Mouse (Mus musculus) neural tube, embryonic 11.5 days (tissue): ENCODE measurements around the gene Gale. TPM values are rescaled to one million over a fixed set of nuclear protein-coding genes. Genes with fewer than 3 reads are reported as not detected.

Experiments
- ATAC-seq: fragments of 200-750 bp; cut with Nextera tagmentation; 2 replicates; pipeline ENCODE4 v1.8.0; 2017; ENCODE audit warnings: moderate number of reproducible peaks, mild to moderate bottlenecking, moderate TSS enrichment, moderate library complexity; ENCODE audit not compliant: insufficient read depth, low FRiP score, low TSS enrichment
- DNase-seq: peaks from one replicate; pipeline ENCODE4 v3.0.0-alpha.2; 2015; ENCODE audit warnings: low spot score
- H3K27ac ChIP-seq: fragments of 300-500 bp; sonication (generic); 2 replicates; pipeline ENCODE4 v1.5.1; 2014; ENCODE audit warnings: low read depth, mild to moderate bottlenecking, low read length
- H3K27me3 ChIP-seq: fragments of 300-500 bp; sonication (generic); 2 replicates; pipeline ENCODE4 v1.6.1; 2014; ENCODE audit warnings: mild to moderate bottlenecking, low read length, mixed read lengths; ENCODE audit not compliant: control insufficient read depth, insufficient read depth
- H3K36me3 ChIP-seq: fragments of 300-500 bp; sonication (generic); 2 replicates; pipeline ENCODE4 v1.6.1; 2014; ENCODE audit warnings: mild to moderate bottlenecking, low read length, moderate library complexity, mixed read lengths; ENCODE audit not compliant: control insufficient read depth, insufficient read depth
- H3K4me1 ChIP-seq: fragments of 300-500 bp; sonication (generic); 2 replicates; pipeline ENCODE4 v1.6.1; 2014; ENCODE audit warnings: low read length, mixed read lengths; ENCODE audit not compliant: control insufficient read depth, insufficient read depth
- H3K4me2 ChIP-seq: fragments of 300-500 bp; sonication (generic); 2 replicates; pipeline ENCODE4 v1.6.1; 2014; ENCODE audit warnings: low read depth, mild to moderate bottlenecking, moderate library complexity
- H3K4me3 ChIP-seq: fragments of 300-500 bp; sonication (generic); 2 replicates; pipeline ENCODE4 v1.5.1; 2014; ENCODE audit warnings: low read depth, low read length
- H3K9ac ChIP-seq: fragments of 300-500 bp; sonication (generic); 2 replicates; pipeline ENCODE4 v1.6.1; 2014; ENCODE audit warnings: mild to moderate bottlenecking, low read length
- H3K9me3 ChIP-seq: fragments of 300-500 bp; sonication (generic); 2 replicates; pipeline ENCODE4 v1.6.1; 2016; ENCODE audit warnings: low read length; ENCODE audit not compliant: control insufficient read depth
- WGBS: fragments of 180-500 bp; shearing (Covaris S2); extraction: QIAGEN DNeasy Blood & Tissue Kit; methylation state at CpG from one replicate; pipeline ENCODE4 v1.1.7; 2014; 5-methylcytosine and 5-hydroxymethylcytosine counted together
- polyA plus RNA-seq: library from polyadenylated mRNA; unstranded; fragments of >200 nt; fragmentation: Nextera tagmentation; extraction: Ambion mirVana; gene quantifications from 2 replicates; pipeline ENCODE4 v1.2.1, GENCODE M21; 2014

Gale gene
- 34.2 and 36.4 TPM in 2 replicates for polyA plus RNA-seq

DNA sequence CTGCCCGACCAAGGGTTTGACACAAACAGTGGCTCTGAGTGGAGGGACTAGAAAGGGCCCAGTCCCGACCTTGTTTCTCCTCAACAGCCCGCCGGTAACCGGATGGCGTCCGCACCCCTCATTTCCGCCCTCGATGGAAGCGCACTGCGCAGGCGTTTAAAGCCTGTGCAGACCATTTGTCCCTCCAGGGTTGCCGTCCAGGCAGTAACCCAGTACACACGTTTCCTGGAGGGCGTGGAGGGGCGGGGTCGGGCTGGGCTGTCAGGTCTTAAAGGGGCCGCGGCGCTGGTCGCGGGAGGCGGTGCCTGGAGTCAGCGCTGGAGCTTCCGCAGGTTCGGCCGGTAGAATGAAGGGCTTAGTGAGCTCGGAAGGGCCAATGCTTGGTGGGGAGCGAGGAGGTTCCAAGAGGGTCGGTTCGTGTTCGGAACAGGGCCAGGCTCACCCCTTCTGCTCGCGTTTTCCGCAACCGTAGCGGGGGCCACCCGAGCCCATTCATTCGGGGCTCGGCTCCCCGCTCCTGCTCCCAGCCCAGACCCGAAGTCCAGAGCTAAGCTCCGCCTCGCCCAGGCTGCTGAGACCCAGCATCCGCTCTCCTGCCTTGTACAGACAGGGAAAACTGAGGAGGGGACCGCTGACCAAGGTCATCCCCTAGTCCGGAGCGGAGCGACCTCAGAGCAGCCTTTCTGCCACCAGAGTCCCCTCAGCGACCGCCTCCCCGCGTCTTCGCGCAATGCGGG lies at the start of gene Gale:
Gene Gale, plus strand, starts transcription at position 271 of the 737 bp plus-strand sequence.
- H3K27ac ChIP-seq = peak within 1 kb of the TSS; percentile 60
- H3K4me1 ChIP-seq = peaks cover 8% of the 10 kb centered on the region
- ATAC-seq (peak; percentile 83), DNase-seq (peak; percentile 97)
- H3K9me3 ChIP-seq = no peaks in the 10 kb centered on the region
- H3K9ac ChIP-seq = peak within 1 kb of the TSS; percentile 83
- WGBS = 0% methylated on average over 56 of the region's 56 CpGs
- H3K36me3 ChIP-seq = peaks cover 17% of the 10 kb centered on the region
- no peaks in the 10 kb centered on the region for H3K27me3 ChIP-seq
- peak within 1 kb of the TSS; percentile 70 for H3K4me3 ChIP-seq
- H3K4me2 ChIP-seq = peak within 1 kb of the TSS; percentile 93

DNA sequence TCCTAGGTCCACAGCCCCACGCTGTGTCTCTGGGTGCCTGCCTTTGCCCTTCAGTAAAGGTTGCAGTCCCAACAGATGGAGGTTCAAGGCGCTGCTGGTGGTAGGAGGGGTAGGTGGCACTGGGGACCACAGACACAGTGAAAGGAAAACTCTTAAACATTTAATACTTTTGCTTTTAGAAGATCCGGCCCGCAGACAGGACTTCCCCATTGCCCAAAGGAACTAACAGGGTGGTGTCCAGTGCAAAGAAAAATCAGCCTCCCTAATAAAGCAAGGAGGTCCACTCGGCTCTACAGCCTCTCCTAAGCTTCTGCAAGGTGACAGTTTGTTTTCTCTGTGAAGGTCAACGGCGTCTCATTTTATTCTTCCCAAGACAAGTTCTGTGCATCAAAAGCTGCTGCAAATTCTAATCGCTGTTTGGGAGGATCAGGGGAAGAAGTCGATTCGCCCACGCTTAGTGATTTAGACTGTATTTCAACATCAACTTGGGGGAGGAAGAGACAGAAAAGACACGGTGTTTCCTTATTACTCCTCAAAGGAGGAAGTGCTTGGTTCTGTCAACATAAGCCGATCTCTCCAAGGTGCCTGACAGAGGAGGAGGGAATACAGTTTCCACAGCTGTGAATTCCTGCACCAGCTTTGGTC lies 44.8 kb upstream of the Gale start:
- no peaks in the 10 kb centered on the region for H3K9me3 ChIP-seq
- WGBS = 90% methylated on average over 13 of the region's 13 CpGs
- no peak overlapping the region for H3K4me3 ChIP-seq
- no peak for ATAC-seq
- no peaks in the 10 kb centered on the region for H3K27me3 ChIP-seq
- peaks cover 8% of the 10 kb centered on the region; the same call in 1 of the 2 replicates for H3K4me1 ChIP-seq
- no peaks in the 10 kb centered on the region for H3K36me3 ChIP-seq
- no peak overlapping the region for H3K4me2 ChIP-seq
- DNase-seq = no peak
- no peak overlapping the region for H3K27ac ChIP-seq
- no peak overlapping the region for H3K9ac ChIP-seq

DNA sequence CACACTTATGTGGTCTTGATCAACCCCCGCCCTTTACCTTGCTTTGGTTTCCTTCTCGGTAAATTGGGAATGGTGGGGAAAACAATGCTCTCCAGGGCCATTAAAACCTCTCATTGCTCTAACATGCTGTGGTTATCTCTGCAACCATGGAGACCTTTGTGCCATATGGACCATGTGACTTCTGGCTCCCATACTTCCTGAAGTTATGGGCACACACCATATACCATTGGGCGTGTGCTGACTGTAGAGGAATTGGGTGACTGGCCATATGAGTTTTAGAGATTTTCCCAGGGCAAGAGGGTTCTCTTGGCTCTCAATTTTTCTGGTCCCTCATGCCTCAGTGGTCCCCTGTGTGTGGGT lies 44.3 kb upstream of the Gale start:
- DNase-seq (no peak), ATAC-seq (no peak)
- WGBS = 88% methylated on average over 3 of the region's 3 CpGs
- no peak overlapping the region for H3K27ac ChIP-seq
- no peak overlapping the region for H3K4me3 ChIP-seq
- H3K27me3 ChIP-seq = no peaks in the 10 kb centered on the region
- H3K4me2 ChIP-seq = no peak overlapping the region
- no peak overlapping the region for H3K9ac ChIP-seq
- no peaks in the 10 kb centered on the region for H3K36me3 ChIP-seq
- peaks cover 8% of the 10 kb centered on the region; the same call in 1 of the 2 replicates for H3K4me1 ChIP-seq
- no peaks in the 10 kb centered on the region for H3K9me3 ChIP-seq

DNA sequence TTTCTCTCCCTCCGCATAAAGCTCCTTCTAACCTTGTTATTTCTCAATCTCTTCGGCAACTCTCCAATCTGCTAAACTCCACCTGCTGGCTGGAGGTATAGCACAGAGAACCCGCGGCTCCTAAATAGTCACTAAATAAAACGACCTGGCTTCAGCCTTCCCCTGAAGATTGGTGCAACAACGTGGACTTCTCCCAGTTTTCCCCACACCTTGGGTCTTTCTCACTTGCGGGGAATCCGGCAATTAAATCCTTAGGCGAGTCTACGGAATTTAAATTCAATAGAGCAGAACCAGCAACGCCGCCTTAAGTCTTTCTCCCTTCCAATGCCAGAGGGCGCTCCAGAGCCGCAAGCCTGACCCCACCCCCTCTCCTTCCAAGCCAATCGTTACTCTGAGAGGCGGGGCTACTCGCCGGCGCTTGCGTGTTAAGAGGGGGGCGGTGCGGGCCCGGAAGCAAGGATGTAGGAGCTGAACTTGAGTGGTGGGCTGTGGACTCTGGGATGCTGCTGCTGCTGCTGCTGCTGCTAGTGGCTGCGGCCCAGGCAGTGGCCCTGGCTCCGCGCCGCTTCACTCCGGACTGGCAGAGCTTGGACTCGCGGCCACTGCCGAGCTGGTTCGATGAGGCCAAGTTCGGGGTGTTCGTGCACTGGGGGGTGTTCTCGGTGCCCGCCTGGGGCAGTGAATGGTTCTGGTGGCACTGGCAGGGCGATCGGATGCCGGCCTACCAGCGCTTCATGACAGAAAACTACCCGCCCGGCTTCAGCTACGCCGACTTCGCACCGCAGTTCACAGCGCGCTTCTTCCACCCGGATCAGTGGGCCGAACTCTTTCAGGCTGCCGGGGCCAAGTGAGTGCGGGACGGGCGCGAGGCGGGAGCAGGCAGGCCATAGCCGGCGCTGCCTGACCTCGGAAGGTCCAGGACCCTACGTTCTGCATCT lies 43.0 kb upstream of the Gale start, which contains the start of gene Fuca1:
Gene Fuca1, plus strand, starts transcription at position 432 of the 938 bp plus-strand sequence.
- ATAC-seq (peak; percentile 92), DNase-seq (peak; percentile 97)
- Histone ChIP-seq H3K27ac (peak within 1 kb of the TSS; percentile 17), H3K9ac (peak within 1 kb of the TSS; percentile 74), H3K27me3 (no peaks in the 10 kb centered on the region), H3K4me2 (peak within 1 kb of the TSS; percentile 63), H3K36me3 (no peaks in the 10 kb centered on the region), H3K4me3 (peak within 1 kb of the TSS; percentile 63), H3K4me1 (peaks cover 8% of the 10 kb centered on the region; the same call in 1 of the 2 replicates), H3K9me3 (no peaks in the 10 kb centered on the region)
- WGBS = 2% methylated on average over 60 of the region's 60 CpGs

DNA sequence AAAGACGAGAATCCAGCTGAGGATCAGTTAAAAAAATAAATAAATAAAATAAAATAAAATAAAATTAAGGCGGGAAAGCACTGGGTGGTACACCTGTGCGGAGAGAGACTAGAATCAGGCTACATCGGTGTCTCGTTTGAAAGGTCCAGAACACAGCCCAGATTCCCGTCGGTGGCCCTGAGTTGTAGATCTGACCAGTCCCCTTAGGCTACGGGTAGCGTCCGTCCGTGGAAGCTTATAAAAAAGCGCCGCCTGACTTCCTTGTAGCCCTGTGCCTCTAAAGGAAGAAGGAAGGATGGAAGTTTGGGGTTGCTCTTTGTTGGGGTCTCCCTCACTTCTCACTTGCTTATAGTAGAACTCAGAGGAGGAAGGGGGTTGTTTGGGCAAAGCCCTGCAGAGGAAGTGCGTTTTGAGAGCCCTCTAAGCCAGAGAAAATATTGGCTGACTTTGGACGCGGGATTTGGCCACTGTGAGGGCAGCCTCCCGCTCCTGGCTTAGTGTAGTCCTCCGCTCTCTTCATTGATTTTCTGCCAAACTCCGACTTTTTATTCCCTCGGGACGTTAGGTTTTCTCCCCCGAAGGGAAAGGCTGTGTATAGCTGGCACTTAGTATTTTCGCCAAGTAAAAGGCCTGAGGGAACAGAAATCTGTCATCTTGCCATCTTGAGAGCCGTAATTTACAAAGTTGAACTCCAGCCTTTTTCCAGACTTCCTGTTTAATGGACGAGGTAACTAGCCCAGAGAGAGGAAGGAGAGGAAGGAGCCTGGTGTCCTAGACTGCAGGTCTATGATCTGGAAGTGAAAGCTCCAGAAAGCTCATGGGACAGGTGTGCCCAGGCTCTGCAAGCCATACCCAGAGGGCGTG lies 42.0 kb upstream of the Gale start:
- H3K4me3 ChIP-seq = peak overlapping the region; percentile 63
- peak; percentile 16 for DNase-seq
- H3K36me3 ChIP-seq = no peaks in the 10 kb centered on the region; the same call in 1 of the 2 replicates
- peak overlapping the region; percentile 63 for H3K4me2 ChIP-seq
- WGBS = 11% methylated on average over 26 of the region's 26 CpGs
- peak overlapping the region; percentile 17; the same call in 1 of the 2 replicates for H3K27ac ChIP-seq
- no peak for ATAC-seq
- H3K9me3 ChIP-seq = no peaks in the 10 kb centered on the region
- H3K4me1 ChIP-seq = peaks cover 8% of the 10 kb centered on the region; the same call in 1 of the 2 replicates
- no peaks in the 10 kb centered on the region for H3K27me3 ChIP-seq
- H3K9ac ChIP-seq = peak overlapping the region; percentile 74

DNA sequence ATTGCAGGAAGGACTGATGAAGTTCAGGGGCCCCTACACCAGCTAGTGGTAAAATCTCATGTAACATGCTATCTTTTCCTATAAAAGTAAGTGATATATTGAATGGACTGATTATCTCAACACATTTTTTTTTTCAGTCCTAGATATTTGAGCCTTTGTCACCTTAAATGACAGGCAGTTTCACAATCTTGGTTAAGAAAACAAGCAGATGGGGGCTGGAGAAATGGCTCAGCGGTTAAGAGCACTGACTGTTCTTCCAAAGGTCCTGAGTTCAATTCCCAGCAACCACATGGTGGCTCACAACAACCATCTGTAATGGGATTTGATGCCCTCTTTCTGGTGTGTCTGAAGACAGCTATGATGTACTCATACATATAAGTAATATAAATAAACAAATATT lies 41.3 kb upstream of the Gale start:
- DNase-seq (no peak), ATAC-seq (no peak)
- H3K9me3 ChIP-seq = no peaks in the 10 kb centered on the region
- no peak overlapping the region for H3K9ac ChIP-seq
- peaks cover 8% of the 10 kb centered on the region; the same call in 1 of the 2 replicates for H3K4me1 ChIP-seq
- no peak overlapping the region for H3K4me3 ChIP-seq
- peak overlapping the region; percentile 63 for H3K4me2 ChIP-seq
- H3K27me3 ChIP-seq = no peaks in the 10 kb centered on the region
- H3K36me3 ChIP-seq = no peaks in the 10 kb centered on the region; the same call in 1 of the 2 replicates
- WGBS = 89% methylated on average over 1 of the region's 1 CpGs
- no peak overlapping the region for H3K27ac ChIP-seq

DNA sequence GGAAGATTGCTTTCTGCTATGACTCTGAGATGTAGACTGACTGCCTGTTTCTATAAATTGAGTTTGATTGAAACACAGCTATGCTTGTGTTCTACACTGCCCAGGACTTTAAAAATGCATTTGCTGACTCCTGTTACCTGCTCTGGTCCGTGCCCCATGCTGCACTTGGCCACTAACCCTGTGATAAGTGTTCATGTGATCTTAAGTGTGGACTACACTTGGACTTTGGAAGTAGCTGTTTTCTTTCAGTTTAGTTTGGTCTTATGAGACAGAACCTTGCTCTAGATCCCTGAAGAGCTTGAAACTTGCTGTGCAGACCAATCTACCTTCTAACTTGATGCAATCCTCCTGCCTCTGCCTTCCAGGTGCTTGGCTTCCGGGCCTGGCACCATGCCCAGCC lies 39.1 kb upstream of the Gale start:
- H3K4me2 ChIP-seq = no peak overlapping the region
- H3K27ac ChIP-seq = no peak overlapping the region
- no peaks in the 10 kb centered on the region; the same call in 1 of the 2 replicates for H3K36me3 ChIP-seq
- H3K9me3 ChIP-seq = no peaks in the 10 kb centered on the region
- peaks cover 8% of the 10 kb centered on the region; the same call in 1 of the 2 replicates for H3K4me1 ChIP-seq
- H3K4me3 ChIP-seq = no peak overlapping the region
- ATAC-seq = no peak
- no peak overlapping the region for H3K9ac ChIP-seq
- WGBS = 87% methylated on average over 2 of the region's 2 CpGs
- no peaks in the 10 kb centered on the region for H3K27me3 ChIP-seq
- no peak for DNase-seq
